Mouse (Mus musculus): ENCODE measurements around the gene Crcp.

The Crcp gene

GRCm38 (mm10) chr5:130096754-130097153 lies 67.7 kb downstream of the Crcp start:
- no peak for DNase-seq (ENCODE audit: low spot score)

DNA sequence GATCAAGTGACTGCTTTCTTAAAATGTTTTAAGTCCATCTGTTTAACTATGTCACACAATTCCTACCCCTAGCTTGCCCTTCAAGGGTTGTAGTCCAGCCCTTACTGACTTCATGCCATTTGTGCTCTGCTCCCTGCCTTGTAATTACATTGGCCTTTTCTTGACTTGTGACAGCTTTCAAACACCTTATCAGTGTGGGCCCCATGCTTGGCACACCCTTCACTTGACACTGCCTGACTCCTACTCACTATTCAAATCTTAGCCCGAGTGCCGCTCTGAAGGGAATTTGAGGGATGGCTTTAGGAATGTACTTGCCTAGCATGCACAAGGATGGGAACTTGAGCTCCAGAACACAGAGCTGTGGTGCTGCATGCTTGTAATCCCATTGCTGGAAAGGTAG lies 68.7 kb downstream of the Crcp start:
- no peak for DNase-seq (ENCODE audit: low spot score)

GRCm38 (mm10) chr5:130101724-130102123 lies 72.6 kb downstream of the Crcp start:
- no peak for DNase-seq (ENCODE audit: low spot score)

DNA sequence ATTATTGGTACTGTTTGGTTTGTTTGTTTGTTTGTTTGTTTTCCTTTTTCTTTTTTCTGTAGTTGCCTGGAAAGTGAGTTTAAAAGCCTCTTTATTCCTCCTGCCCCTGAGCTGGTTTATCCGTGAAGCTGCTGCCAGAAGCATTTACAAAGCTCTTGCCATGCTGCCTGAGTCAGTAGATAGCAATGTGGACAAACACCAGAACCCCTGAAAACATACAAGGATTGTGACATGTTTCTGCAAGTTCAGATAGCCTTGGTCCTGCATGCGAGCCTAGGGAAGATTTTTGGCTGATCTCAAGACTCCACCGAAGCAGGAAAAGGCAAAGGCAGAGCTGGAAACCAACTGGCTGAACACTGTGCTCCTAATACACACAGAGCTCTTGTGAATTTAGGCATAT lies 80.3 kb downstream of the Crcp start:
- peak; percentile 21 for DNase-seq (ENCODE audit: low spot score)

All from MN1 (cell line).